Mouse (Mus musculus): Measurements from ENCODE around the gene Ankrd33b. TPM values are rescaled to one million over a fixed set of nuclear protein-coding genes. Genes with fewer than 3 reads are reported as not detected.

Ankrd33b gene
- total RNA-seq (2012; rRNA removed): 38.1 and 50.0 TPM in 2 replicates
- total RNA-seq (2014; rRNA removed): 69.1 and 69.6 TPM in 2 replicates
- polyA plus RNA-seq (2012; ENCODE audit: insufficient read length, low read depth): 55.3 and 60.3 TPM in 2 replicates

GRCm38 (mm10) chr15:31367481-31368200 lies at the start of gene Ankrd33b:
TSS of gene Ankrd33b (minus strand) at chr15:31367726.
- Histone ChIP-seq H3K36me3 (replicated peaks in 1 of 2; ENCODE audit: control insufficient read depth in 1 of 2, insufficient read depth in 1 of 2, low read length in 1 of 2) (peaks cover 11 to 29% of the 10 kb centered on the region in 2 experiments), H3K4me1 (ENCODE audit: control insufficient read depth in 1 of 2, insufficient read depth in 2 of 2) (peaks cover 13 to 44% of the 10 kb centered on the region in 2 experiments), H3K9ac (ENCODE audit: insufficient read depth, low read depth) (peak within 1 kb of the TSS; percentile 88), H3K9me3 (replicated peaks; ENCODE audit: low read length) (peaks cover 10% of the 10 kb centered on the region), H3K27ac (ENCODE audit: insufficient read depth, low read depth) (peak within 1 kb of the TSS; percentile 91), H3K4me2 (ENCODE audit: insufficient read depth, low read depth, poor library complexity, severe bottlenecking) (peak within 1 kb of the TSS; percentile 63), H3K79me2 (replicated peaks; ENCODE audit: control insufficient read depth, extremely low read depth, insufficient read depth, poor library complexity, severe bottlenecking) (peaks cover 47% of the 10 kb centered on the region), H3K27me3 (replicated peaks) (no peaks in the 10 kb centered on the region), H3K4me3 (replicated peaks in 1 of 3; ENCODE audit: low read depth in 2 of 3, low read length in 2 of 3, poor library complexity in 1 of 3) (peak within 1 kb of the TSS; percentile 85 to 99 (median 98))
- peak; percentile 75 for DNase-seq (ENCODE audit: extremely low read depth)
- TF ChIP-seq NELFE (IDR thresholded peaks at IDR 0.05; ENCODE audit: low read depth, low read length) (peak; percentile 87), POLR2AphosphoS2 (IDR thresholded peaks at IDR 0.05; ENCODE audit: low read depth, low read length) (0 out of 2 replicates have a peak, but pooled peaks have one; percentile 42), KAT2A (IDR thresholded peaks at IDR 0.05; ENCODE audit: insufficient replicate concordance, low read length) (no peak), JUND (conservative IDR thresholded peaks at IDR 0.05; ENCODE audit: low read depth, low read length) (no peak), EP300 (IDR thresholded peaks at IDR 0.05; ENCODE audit: low read length) (no peak; the same call in none of the 2 replicates), MXI1 (IDR thresholded peaks at IDR 0.05; ENCODE audit: low read depth, low read length) (no peak), BHLHE40 (IDR thresholded peaks at IDR 0.05; ENCODE audit: low read depth, low read length) (peak; percentile 55), HCFC1 (IDR thresholded peaks at IDR 0.05; ENCODE audit: low read depth, low read length) (0 out of 2 replicates have a peak, but pooled peaks have one; percentile 4), CTCF (conservative IDR thresholded peaks at IDR 0.05 in 1 of 2, IDR thresholded peaks at IDR 0.05 in 1 of 2; ENCODE audit: low read depth in 2 of 2, low read length in 2 of 2) (no peak), USF1 (IDR thresholded peaks at IDR 0.05; ENCODE audit: low read depth, low read length) (no peak), POLR2A (IDR thresholded peaks at IDR 0.05; ENCODE audit: low read depth, low read length) (peak; percentile 85), NRF1 (IDR thresholded peaks at IDR 0.05; ENCODE audit: low read depth, low read length) (peak; percentile 49; the same call in 1 of the 2 replicates), RAD21 (IDR thresholded peaks at IDR 0.05; ENCODE audit: low read depth, low read length) (no peak), PAX5 (IDR thresholded peaks at IDR 0.05; ENCODE audit: low read length) (no peak), ELF1 (IDR thresholded peaks at IDR 0.05; ENCODE audit: low read depth, low read length) (no peak), ETS1 (conservative IDR thresholded peaks at IDR 0.05; ENCODE audit: low read depth, low read length) (peak; percentile 21; the same call in 1 of the 2 replicates), IRF4 (IDR thresholded peaks at IDR 0.05; ENCODE audit: low read depth, low read length) (no peak), CHD2 (IDR thresholded peaks at IDR 0.05; ENCODE audit: low read length) (no peak; the same call in 1 of the 2 replicates), E2F4 (IDR thresholded peaks at IDR 0.05; ENCODE audit: insufficient replicate concordance, low read depth, low read length) (no peak), SMC3 (IDR thresholded peaks at IDR 0.05; ENCODE audit: low read depth, low read length) (no peak; the same call in 1 of the 2 replicates), RCOR1 (conservative IDR thresholded peaks at IDR 0.05; ENCODE audit: low read depth, low read length) (no peak), ZKSCAN1 (IDR thresholded peaks at IDR 0.05; ENCODE audit: borderline replicate concordance, low read depth, low read length) (no peak), SIN3A (IDR thresholded peaks at IDR 0.05; ENCODE audit: low read length) (peak; percentile 22; the same call in 1 of the 2 replicates), TCF12 (IDR thresholded peaks at IDR 0.05; ENCODE audit: low read depth, low read length) (peak; percentile 69), JUN (IDR thresholded peaks at IDR 0.05; ENCODE audit: insufficient read depth, low read depth, low read length) (no peak), ZNF384 (IDR thresholded peaks at IDR 0.05; ENCODE audit: low read depth, low read length) (no peak), ZC3H11A (IDR thresholded peaks at IDR 0.05; ENCODE audit: low read depth, low read length) (no peak), MAX (IDR thresholded peaks at IDR 0.05; ENCODE audit: low read length) (0 out of 2 replicates have a peak, but pooled peaks have one; percentile 3), MAFK (IDR thresholded peaks at IDR 0.05; ENCODE audit: insufficient replicate concordance, low read length) (no peak), USF2 (conservative IDR thresholded peaks at IDR 0.05; ENCODE audit: low read depth, low read length) (no peak), TBP (conservative IDR thresholded peaks at IDR 0.05; ENCODE audit: low read depth, low read length) (peak; percentile 62; the same call in 1 of the 2 replicates), UBTF (IDR thresholded peaks at IDR 0.05; ENCODE audit: low read depth, low read length) (0 out of 2 replicates have a peak, but pooled peaks have one; percentile 79), MAZ (IDR thresholded peaks at IDR 0.05; ENCODE audit: low read depth, low read length) (peak; percentile 70; the same call in 1 of the 2 replicates), ZMIZ1 (IDR thresholded peaks at IDR 0.05; ENCODE audit: low read depth, low read length) (no peak; the same call in 1 of the 2 replicates), MEF2A (IDR thresholded peaks at IDR 0.05; ENCODE audit: borderline replicate concordance, low read depth, low read length) (no peak; the same call in 1 of the 2 replicates), CHD1 (IDR thresholded peaks at IDR 0.05; ENCODE audit: low read depth, low read length) (no peak), GABPA (IDR thresholded peaks at IDR 0.05; ENCODE audit: insufficient replicate concordance, low read depth, low read length) (no peak), MYC (IDR thresholded peaks at IDR 0.05; ENCODE audit: low read depth, low read length) (no peak)
- in situ Hi-C loops (cut with MboI; ENCODE audit: low pct_ligation_motif_present, low pct_unique_long_range_greater_than_20kb, low sequenced_read_pairs) (loop anchor here (5.0 kb wide), 1 partner anchor 45 kb away; no protein-coding TSS in a partner anchor), dilution Hi-C loops (cut with MboI; ENCODE audit: extremely low pct_ligation_motif_present, extremely low pct_unique_long_range_greater_than_20kb, low sequenced_read_pairs) (no loop called here)
